Mouse (Mus musculus) ES-Bruce4 (cell line): ENCODE measurements at regions not wholly inside any gene's neighbourhood (a gene's known extent, or its start where the extent isn't known, plus 50 kb on each side); places are given as distances from the start of the nearest gene placed in this dataset.

ENCODE experiments used
- H3K27ac ChIP-seq: 2 replicates; pipeline ENCODE4 v1.5.1; 2012; ENCODE audit warnings: low read length, inconsistent platforms; ENCODE audit not compliant: insufficient read depth
- H3K27me3 ChIP-seq: 2 replicates; pipeline ENCODE4 v1.6.1; 2012; ENCODE audit warnings: mild to moderate bottlenecking, low read length, inconsistent platforms; ENCODE audit not compliant: control insufficient read depth, poor library complexity, insufficient read depth, severe bottlenecking
- H3K36me3 ChIP-seq: 2 replicates; pipeline ENCODE4 v1.6.1; 2012; ENCODE audit warnings: inconsistent platforms, mild to moderate bottlenecking, low read length, moderate library complexity; ENCODE audit not compliant: control insufficient read depth, poor library complexity, insufficient read depth, severe bottlenecking
- H3K4me1 ChIP-seq: one replicate; pipeline ENCODE4 v1.8.1; 2011; ENCODE audit warnings: low read length; ENCODE audit not compliant: control insufficient read depth, insufficient read depth
- H3K4me3 ChIP-seq: 2 replicates; pipeline ENCODE4 v1.5.1; 2011; ENCODE audit warnings: low read depth, mild to moderate bottlenecking, low read length
- H3K9ac ChIP-seq: 2 replicates; pipeline ENCODE4 v1.6.1; 2012; ENCODE audit warnings: low read depth, mild to moderate bottlenecking, inconsistent platforms; ENCODE audit not compliant: poor library complexity, severe bottlenecking
- H3K9me3 ChIP-seq: replicated peaks from 2 replicates; pipeline ENCODE4 v1.6.1; 2012; ENCODE audit warnings: mild to moderate bottlenecking, low read length, inconsistent platforms; ENCODE audit not compliant: control insufficient read depth, poor library complexity, insufficient read depth, severe bottlenecking
- CTCF ChIP-seq: IDR thresholded peaks from one replicate; pipeline ENCODE4 v1.8.1; 2011; ENCODE audit warnings: low read depth, low read length
- EP300 ChIP-seq: IDR thresholded peaks from 2 replicates; pipeline ENCODE4 v1.6.1; 2011; ENCODE audit warnings: low read depth, low read length; ENCODE audit not compliant: insufficient read depth
- POLR2A ChIP-seq: IDR thresholded peaks from one replicate; pipeline ENCODE4 v1.8.1; 2011; ENCODE audit warnings: low read length; ENCODE audit not compliant: insufficient read depth

GRCm38 (mm10) chr11:84641601-84642000 is 116.3 kb upstream of the Lhx1 start:
- no peak overlapping the region for H3K4me3 ChIP-seq
- no peaks in the 10 kb centered on the region for H3K36me3 ChIP-seq
- H3K9me3 ChIP-seq = no peaks in the 10 kb centered on the region
- H3K27ac ChIP-seq = no peak overlapping the region
- H3K4me1 ChIP-seq = peaks cover 4% of the 10 kb centered on the region
- no peak overlapping the region for H3K9ac ChIP-seq
- TF ChIP-seq CTCF (no peak), EP300 (no peak), POLR2A (no peak)
- H3K27me3 ChIP-seq = peaks cover 9% of the 10 kb centered on the region; the same call in 1 of the 2 replicates

GRCm38 (mm10) chr11:84638353-84638752 is 113.0 kb upstream of the Lhx1 start:
- Histone ChIP-seq H3K9me3 (no peaks in the 10 kb centered on the region), H3K27ac (no peak overlapping the region), H3K4me3 (no peak overlapping the region), H3K36me3 (no peaks in the 10 kb centered on the region), H3K4me1 (peaks cover 8% of the 10 kb centered on the region), H3K9ac (no peak overlapping the region), H3K27me3 (peaks cover 9% of the 10 kb centered on the region; the same call in 1 of the 2 replicates)
- TF ChIP-seq CTCF (no peak), EP300 (no peak), POLR2A (no peak)

- no peak overlapping the region for H3K4me3 ChIP-seq
- no peak for TF ChIP-seq CTCF
- TF ChIP-seq POLR2A = no peak
- no peak for TF ChIP-seq EP300
- peaks cover 5% of the 10 kb centered on the region; the same call in 1 of the 2 replicates for H3K27me3 ChIP-seq
- H3K4me1 ChIP-seq = peaks cover 8% of the 10 kb centered on the region
- H3K27ac ChIP-seq = no peak overlapping the region
- no peak overlapping the region for H3K9ac ChIP-seq
- no peaks in the 10 kb centered on the region for H3K9me3 ChIP-seq
- no peaks in the 10 kb centered on the region for H3K36me3 ChIP-seq
Observed at GRCm38 (mm10) chr11:84637268-84637667, 111.9 kb upstream of the Lhx1 start.

GRCm38 (mm10) chr11:84634990-84635389 is 109.7 kb upstream of the Lhx1 start:
- TF ChIP-seq POLR2A = no peak
- no peak for TF ChIP-seq CTCF
- TF ChIP-seq EP300 = peak; percentile 85
- Histone ChIP-seq H3K4me1 (peaks cover 8% of the 10 kb centered on the region), H3K27me3 (0 out of 2 replicates have a peak, but pooled peaks cover 2% of the 10 kb centered on the region), H3K9me3 (no peaks in the 10 kb centered on the region), H3K4me3 (no peak overlapping the region), H3K27ac (no peak overlapping the region), H3K9ac (no peak overlapping the region), H3K36me3 (no peaks in the 10 kb centered on the region)

- Histone ChIP-seq H3K4me1 (peaks cover 8% of the 10 kb centered on the region), H3K9ac (no peak overlapping the region), H3K27me3 (no peaks in the 10 kb centered on the region), H3K9me3 (no peaks in the 10 kb centered on the region), H3K27ac (no peak overlapping the region), H3K4me3 (no peak overlapping the region), H3K36me3 (no peaks in the 10 kb centered on the region)
- no peak for TF ChIP-seq CTCF
- TF ChIP-seq EP300 = no peak
- no peak for TF ChIP-seq POLR2A
Observed at GRCm38 (mm10) chr11:84633300-84633699, 108.0 kb upstream of the Lhx1 start.

- Histone ChIP-seq H3K4me3 (no peak overlapping the region), H3K9ac (no peak overlapping the region), H3K27me3 (no peaks in the 10 kb centered on the region), H3K36me3 (no peaks in the 10 kb centered on the region), H3K9me3 (no peaks in the 10 kb centered on the region), H3K27ac (no peak overlapping the region), H3K4me1 (no peaks in the 10 kb centered on the region)
- TF ChIP-seq CTCF = no peak
- TF ChIP-seq EP300 = no peak
- no peak for TF ChIP-seq POLR2A
Observed at GRCm38 (mm10) chr11:84628111-84628510, 102.8 kb upstream of the Lhx1 start.
